Mouse (Mus musculus) brain, adult 2 months (tissue): Measurements from ENCODE around the gene Foxo1.

Experiments
- DNase-seq: peaks from one replicate; pipeline ENCODE4 v3.0.0; 2011; ENCODE audit warnings: low read depth, low spot score

Foxo1 gene

GRCm38 (mm10) chr3:52267652-52268486, at the start of gene Foxo1:
Gene Foxo1, plus strand, starts transcription at chr3:52268336.
- peak; percentile 94 for DNase-seq

- no peak for DNase-seq
Observed at GRCm38 (mm10) chr3:52218864-52219263, 49.3 kb upstream of the Foxo1 start.

GRCm38 (mm10) chr3:52221082-52221481, 47.1 kb upstream of the Foxo1 start:
- no peak for DNase-seq

GRCm38 (mm10) chr3:52221931-52222330, 46.2 kb upstream of the Foxo1 start:
- DNase-seq: no peak

- peak; percentile 24 for DNase-seq
Observed at GRCm38 (mm10) chr3:52236488-52236887, 31.6 kb upstream of the Foxo1 start.

- DNase-seq: no peak
Observed at GRCm38 (mm10) chr3:52237136-52237535, 31.0 kb upstream of the Foxo1 start.

GRCm38 (mm10) chr3:52241062-52241461, 27.1 kb upstream of the Foxo1 start:
- DNase-seq: no peak

- DNase-seq: peak; percentile 82
Observed at GRCm38 (mm10) chr3:52242457-52243105, 25.6 kb upstream of the Foxo1 start.

- DNase-seq: peak; percentile 70
Observed at GRCm38 (mm10) chr3:52243271-52244021, 24.7 kb upstream of the Foxo1 start.

- DNase-seq: peak; percentile 41
Observed at GRCm38 (mm10) chr3:52245996-52246830, 21.9 kb upstream of the Foxo1 start.

GRCm38 (mm10) chr3:52251184-52251583, 17.0 kb upstream of the Foxo1 start:
- DNase-seq: no peak

GRCm38 (mm10) chr3:52253656-52254461, 14.3 kb upstream of the Foxo1 start:
- DNase-seq: peak; percentile 47

GRCm38 (mm10) chr3:52254496-52254895, 13.6 kb upstream of the Foxo1 start:
- no peak for DNase-seq

- peak; percentile 35 for DNase-seq
Observed at GRCm38 (mm10) chr3:52257782-52258441, 10.2 kb upstream of the Foxo1 start.

GRCm38 (mm10) chr3:52258532-52258931, 9.6 kb upstream of the Foxo1 start:
- peak; percentile 49 for DNase-seq

GRCm38 (mm10) chr3:52262431-52263161, 5.5 kb upstream of the Foxo1 start:
- peak; percentile 87 for DNase-seq

GRCm38 (mm10) chr3:52264354-52264753, 3.8 kb upstream of the Foxo1 start:
- peak; percentile 41 for DNase-seq

GRCm38 (mm10) chr3:52266606-52267160, 1.5 kb upstream of the Foxo1 start:
- DNase-seq: no peak

- no peak for DNase-seq
Observed at GRCm38 (mm10) chr3:52267293-52267651, 864 bp upstream of the Foxo1 start.
